Mouse (Mus musculus) ZHBTc4 (cell line): ENCODE results near the gene Tango2.
"Not testable (repeated sequence)": the region's sequence is repeated elsewhere in the genome, so short reads cannot be mapped to it uniquely, and the experiment has no call there.

ENCODE experiments used
- DNase-seq: peaks from one replicate; pipeline ENCODE4 v3.0.0-alpha.2; 2011; ENCODE audit warnings: low read depth, low spot score

The Tango2 gene

DNA sequence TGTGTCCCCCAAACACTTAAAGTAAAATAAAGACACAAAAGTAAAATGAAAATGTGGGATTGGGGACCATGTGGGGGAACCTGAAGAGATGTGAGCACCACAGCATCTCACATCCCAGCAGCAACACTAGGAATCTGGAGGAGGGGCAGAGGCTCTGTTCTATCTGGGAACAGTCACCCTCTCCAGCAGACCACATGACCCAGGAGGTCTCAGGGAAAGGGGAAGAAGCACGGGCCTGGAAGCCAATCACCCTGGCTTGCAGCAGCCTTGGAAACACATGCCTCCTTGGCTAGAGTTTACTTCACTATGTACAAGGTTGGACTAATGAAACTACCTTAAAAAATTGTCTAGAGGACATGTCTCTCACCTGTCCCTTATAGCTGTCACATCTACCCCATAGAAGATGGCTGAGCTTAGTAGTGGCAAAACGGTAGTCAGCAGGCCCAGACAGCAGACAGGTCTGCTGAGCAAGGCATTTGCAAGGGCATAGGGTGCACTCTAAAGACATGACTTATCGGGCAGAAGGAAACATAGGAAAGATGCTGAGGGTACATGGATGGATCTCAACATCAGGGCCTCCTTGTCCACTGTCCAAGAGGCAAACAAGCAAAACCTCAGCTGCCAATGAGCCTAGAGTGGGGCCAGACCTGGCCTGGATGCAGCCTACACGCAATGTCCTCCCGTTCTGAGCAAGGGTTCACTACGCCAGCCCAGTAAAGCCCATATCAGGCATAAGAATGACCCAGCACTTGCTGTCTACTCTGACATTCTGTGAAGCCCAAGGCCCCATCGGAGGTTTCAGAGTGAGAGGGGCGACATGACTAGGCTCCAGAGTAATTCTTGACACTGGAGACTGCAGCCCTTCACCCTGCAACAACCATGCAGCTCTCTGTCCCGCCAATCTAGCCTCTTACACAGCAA, 5.0 kb downstream of the Tango2 start:
- no peak for DNase-seq

DNA sequence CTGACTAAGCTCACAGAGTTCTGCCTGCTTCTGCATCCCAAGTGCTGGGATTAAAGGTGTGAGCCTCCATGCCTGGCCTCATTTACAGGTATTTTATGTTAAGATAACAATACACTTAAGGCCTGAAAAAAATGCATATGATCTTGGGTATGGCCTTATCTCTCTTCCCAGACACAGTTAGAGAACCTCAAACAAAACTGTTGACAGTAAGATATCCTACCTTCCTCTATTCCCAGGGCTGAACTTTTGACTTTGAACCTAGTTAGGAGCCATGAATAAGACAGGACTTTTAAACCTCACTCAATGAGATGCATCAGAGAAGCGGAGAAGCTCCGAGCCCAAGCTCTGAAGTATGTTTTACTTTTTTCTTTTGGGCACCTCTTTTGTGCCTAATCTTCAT, 5.8 kb downstream of the Tango2 start:
- no peak for DNase-seq

DNA sequence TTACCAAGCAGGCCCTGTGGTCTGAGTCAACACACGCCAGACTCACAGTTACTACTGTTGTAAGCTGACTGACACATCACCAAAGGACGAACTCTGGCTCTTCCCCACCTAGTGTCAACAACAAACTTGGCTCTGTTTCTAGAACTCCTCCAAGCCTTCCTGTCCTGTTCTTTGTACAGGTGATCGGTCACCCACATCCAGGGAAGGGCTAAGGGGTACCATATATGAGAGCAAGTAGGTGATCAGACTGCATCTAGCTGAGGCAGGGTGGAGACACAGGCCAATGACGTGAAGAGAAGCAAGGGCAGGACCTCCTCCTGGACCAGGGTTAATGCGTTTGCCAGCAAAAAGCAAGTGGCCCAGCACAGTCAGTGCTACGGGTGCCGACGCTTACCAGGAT, 6.3 kb downstream of the Tango2 start:
- DNase-seq: no peak

DNA sequence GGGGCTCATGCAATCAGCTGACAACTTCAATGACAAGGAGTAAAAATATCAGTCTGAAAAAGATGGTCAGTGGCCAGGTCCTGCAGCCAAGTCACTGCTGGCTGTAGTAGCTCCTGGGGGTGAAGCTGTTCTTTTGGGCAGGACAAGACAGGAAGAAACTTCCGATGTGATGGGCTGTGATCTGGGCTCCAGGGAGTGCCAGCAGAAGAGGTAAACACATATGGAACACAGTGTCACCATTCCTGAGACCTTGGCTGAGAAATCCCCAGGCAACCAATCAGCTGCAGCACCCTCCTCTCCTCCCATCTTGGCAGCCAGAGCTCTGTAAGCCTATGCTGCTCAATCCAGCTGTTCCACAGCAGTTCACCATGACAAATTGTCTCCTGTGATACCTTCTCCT, 8.0 kb downstream of the Tango2 start:
- no peak for DNase-seq

DNA sequence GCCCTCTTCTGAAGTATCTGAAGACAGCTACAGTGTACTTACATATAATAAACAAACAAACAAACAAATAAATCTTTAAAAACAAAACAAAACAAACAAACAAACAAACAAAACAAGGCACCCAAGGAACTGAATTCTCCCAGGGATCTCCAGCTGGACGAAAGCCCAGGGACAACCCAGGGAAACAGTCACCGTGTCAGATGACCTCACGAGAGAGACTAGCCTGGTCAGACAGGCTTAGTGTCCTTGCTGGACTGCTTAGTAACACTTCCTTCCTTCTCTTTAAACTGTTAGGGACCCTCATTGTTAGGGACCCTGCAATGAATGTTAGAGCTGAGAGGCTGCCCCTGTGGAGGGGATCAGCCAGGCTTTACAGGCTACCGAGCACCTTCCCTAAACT, 10.6 kb downstream of the Tango2 start:
- DNase-seq: no peak

DNA sequence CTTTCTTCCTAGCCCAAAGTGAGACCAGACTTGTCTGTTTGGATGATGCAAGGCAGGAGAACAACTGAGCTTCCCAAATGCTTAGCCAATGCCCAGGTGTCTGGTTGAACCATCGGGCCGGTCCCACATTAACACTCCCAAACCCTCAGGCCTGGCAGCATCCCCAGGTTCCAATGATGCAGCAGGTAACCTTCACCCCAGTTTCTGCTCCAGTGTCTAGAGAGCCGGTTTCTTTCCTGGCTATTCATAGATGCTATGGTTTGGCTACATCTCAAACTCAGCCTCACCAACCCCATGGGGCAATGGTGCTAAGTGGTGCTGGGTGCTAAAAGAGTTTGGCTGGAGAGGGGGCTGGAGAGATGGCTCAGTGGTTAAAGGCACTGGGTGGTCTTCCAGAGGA, 11.9 kb downstream of the Tango2 start:
- DNase-seq: no peak

DNA sequence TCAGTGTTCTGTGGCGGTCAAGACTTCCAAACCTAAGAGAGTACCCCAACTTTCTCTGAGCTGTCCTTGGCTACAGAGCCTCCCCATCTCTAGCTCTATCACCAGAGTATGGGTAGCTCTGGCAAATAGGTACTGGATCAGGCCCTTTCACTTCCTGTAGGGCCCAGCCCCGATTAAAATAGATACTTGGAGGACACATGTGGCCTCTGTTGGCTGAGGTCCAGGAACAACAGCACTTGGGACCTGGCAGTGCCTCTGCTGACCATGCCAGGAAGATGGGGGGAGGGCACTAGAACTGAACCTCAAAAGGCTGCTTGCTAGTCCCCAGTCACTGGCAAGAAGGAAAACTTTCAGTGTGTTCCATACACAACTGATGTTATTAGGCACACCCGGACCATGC, 13.9 kb downstream of the Tango2 start:
- no peak for DNase-seq

DNA sequence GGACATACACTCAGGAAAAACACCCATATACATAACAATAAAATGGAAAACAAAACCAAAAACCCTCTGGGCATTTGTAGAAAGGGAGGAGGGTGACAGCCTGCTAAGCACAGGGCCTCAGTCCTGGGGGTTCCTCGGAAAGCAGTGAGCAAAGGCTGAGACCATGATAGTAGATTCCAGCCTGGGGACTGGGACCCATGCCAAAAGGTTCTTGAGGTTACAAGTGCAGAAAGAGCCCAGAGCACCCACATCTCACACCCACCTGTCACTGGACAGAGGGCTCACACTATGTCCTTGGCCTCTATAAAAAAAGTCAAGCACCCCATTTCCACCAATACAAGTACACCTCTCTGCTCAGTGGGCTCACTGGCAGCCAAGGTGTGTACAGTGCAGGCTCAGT, 19.4 kb downstream of the Tango2 start:
- no peak for DNase-seq

DNA sequence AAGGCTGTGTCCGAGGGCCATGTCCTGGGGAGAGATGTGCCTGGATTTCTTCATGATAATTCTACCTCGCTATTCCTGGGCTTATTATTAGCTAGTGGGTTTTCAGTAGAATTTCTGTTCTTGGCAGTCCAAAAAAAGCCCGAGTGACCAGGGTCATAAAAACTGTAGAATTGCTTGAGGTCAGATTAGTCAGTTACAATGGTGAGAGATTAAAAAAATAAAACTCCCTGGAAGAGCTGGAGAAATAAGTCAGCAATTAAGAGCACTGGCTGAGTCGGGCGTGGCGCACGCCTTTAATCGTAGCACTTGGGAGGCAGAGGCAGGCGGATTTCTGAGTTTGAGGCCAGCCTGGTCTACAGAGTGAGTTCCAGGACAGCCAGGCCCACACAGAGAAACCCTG, 20.0 kb downstream of the Tango2 start:
- DNase-seq: no peak

DNA sequence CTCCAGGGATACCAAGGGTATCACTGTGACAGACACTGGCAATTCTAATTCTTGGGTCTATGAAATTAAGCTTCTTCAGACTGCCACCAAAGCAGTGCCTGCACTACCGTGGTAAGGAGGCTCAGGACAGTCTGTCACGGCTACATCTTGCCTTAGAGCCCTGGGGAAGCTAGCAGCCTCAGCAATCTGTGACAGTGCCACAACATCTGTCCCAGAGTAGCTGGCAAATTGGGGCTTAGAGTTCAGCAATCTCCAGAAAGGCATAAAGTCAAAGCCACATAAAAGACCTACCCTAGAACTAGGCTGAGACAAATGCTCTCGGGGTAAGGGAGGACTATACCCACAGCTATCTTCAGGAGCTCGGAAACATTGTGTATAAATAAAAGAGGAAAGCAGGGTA, 22.2 kb downstream of the Tango2 start:
- DNase-seq: no peak

DNA sequence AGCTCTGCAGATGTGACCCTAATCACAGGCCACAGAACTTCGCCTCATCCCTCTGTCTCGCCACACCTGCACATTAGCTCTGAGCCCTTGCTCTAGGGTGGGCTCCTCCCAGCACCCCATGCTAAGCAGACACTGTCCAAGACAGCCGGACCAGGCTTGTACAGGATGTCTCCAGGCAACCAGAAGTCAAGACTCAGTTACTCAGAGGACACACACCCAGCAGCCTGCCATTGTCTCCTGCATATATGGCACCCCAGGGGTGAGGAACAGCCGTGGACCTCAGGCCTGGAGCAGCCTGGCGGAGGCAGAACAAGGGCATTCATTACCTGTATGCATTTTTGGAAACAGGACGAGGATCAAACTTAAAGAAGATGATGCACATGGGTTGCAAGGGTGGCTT, 23.9 kb downstream of the Tango2 start:
- peak; percentile 53 for DNase-seq

DNA sequence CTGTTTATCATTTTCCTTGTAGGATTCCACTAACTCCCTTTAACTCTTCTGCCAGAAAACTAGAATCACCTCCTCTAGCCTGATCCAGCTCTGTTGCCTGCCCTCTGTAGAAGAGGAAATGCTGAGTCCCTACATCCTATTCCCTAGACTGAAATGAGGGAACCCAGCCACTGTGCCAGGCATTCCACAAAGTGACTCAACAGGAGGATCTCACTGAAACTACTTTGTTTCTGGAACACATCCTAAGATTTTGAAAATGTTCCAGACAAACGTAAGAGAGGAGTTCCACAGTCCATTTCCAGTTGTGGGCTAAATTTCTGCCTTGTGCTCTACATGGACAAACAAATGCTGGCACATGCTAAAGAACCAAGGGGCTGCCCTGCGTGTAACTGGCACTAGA, 24.4 kb downstream of the Tango2 start:
- DNase-seq: no peak

DNA sequence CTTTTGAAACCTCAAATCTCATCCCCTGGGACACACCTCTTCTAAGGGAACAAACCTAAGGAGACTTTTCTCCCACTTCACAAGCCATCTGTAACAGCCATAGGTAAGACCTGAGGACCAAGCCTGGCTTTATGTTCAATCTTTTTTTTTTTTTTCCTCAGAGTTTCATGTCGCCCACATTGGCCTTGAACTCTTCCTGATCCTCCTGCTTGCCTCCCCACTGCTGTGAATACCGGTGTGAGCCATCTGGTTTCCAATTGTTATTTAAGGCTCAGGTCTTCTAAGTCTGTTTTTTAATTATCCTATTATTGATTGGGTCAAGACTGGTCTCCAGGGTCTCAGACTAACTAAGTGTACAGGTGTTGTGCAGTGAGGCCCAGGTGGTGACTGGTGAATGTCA, 26.5 kb downstream of the Tango2 start:
- peak; percentile 31 for DNase-seq

DNA sequence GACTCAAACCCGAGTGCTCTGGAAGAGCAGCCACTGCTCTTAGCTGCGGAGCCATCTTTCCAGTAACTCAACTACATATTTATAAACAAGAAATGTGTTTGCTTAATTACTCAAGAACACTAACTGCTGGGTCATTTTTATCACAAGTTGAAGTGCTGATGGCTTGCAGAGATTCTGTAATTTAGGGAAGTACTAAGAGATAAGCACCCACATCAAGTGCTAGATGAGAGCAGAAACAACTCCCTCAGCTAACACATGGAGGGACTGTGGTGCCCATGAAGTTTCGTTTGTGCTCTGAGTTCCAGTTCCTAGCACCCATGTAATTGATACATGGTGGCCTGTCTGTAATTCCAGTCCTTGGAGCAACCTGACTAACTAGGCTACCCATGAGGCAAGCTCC, 28.9 kb downstream of the Tango2 start:
- no peak for DNase-seq

DNA sequence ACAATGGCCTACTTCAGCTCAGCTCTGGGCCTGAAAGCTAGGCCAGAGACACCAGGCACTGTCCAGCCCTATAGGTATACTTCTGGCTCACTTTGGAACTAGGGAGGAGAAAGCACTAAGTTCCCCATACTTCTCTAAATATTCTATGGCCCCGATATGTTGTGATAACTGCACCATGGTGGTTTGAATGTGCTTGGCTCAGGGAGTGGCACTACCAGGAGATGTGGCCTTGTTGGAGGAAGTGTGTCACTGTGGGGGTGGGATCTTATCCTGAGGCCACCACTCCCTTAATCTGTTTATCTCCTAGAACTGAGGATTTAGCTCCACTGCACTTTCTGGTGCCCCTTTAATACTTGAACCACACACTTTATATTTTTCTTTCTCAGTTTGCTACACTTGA, 39.7 kb downstream of the Tango2 start:
- DNase-seq: no peak

DNA sequence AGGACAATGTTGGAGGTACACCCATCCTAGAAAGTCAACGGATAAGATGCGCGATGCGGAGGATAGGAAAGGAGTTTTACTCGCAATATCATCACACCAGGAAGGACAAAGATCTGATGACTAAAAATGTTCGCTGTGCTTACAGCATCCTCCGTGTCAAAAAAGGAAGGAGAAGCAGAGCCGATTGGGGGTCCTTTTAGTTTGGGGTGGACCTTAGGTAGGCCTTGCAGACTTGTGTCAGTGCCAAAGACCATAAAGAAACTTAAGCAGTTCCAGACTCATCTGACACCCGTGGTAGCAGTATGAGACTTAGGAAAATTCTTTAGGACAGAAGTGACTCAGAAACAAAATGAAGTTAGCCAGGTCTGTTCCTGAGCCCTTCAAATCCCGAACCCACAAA, 58.3 kb downstream of the Tango2 start:
- not testable (repeated sequence) for DNase-seq

DNA sequence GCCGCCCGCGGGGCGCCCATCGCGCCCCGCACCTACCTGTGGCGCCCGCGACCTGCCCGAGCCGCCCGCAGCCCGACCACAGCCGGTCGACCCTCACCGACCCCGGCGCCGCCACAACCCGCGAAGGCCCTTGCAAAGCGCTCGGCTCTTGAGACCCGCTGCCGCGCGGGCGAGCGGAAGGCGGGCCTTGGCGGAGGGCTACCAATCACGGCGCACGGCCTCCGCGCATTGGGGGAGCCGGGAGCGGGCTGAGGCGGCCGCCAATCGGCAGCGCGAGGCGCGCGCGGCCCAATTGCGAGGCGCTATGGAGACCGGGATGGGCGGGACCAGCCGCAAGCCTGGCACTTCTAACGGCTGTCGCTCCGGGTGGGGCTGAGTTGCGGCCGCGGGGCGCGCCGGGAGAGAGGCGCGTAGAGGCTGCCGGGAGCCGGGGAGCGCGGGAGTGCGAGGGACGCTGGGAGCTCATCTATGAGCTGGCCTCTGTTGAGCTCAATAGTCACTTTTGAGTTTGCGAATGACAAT, 58.8 kb downstream of the Tango2 start, which contains the start of gene Dgcr8:
Gene Dgcr8, minus strand, starts transcription at position 180 of the 522 bp plus-strand sequence.
- peak; percentile 99 for DNase-seq

DNA sequence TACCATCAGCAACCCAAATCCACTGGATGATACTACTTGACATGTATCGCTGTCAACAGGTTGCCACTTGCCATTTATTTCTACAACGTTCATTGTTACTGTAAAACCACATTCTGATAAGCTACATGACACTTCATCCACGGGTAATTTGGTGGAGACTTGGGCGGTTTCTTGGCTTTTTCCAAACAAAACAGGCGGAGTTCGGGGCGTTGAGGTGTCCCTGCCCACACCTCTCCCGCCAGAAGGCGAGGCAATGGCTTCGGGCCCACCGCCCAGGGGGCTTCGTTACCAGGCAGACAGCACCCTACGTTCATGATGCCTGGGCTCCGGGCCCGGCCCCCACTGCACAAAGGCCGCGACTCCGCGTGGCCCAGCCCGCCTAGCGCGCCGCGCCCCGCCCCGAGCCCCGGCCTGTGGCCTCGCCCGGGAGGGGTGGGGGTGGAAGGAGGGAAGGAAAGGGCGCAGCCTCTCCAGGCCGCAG, 59.3 kb downstream of the Tango2 start:
- DNase-seq: no peak

DNA sequence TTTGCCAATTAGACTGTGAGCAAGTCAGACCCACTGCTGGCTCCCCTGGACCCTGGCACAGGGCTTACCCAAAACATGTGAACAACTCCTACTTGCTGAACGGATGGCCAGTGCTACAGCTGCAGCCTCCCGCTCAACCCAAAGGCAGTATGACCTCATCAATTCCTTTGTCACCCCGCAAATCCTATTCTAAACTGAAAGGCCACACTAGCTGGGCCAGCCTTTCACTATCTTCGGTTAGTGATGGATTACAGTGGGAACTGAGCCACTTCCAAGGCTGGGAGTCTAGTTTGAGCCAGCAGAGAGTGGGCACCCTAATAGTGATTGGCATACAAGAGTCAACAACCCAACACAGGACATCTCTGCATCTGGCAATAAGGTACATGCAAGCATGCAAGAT, 59.7 kb downstream of the Tango2 start:
- DNase-seq: peak; percentile 18

DNA sequence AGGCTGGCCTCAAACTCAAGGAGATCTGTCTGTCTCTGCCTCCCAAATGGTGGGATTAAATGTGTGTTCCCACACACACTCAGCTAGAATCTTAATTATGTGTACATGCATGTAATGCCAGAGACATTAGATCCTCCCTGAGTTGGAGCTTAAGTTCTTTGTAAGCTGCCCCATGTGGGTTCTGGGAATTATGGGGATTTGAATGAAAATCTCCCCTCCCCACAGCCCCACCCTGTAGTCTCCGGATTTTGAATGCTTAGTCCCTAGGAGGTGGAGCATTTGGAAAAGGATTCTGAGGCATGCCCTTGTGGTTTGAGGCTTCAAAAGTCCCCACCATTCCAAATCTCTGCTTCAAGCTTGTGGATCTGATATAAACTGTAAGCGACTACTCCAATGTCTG, 72.7 kb downstream of the Tango2 start:
- peak; percentile 49 for DNase-seq

DNA sequence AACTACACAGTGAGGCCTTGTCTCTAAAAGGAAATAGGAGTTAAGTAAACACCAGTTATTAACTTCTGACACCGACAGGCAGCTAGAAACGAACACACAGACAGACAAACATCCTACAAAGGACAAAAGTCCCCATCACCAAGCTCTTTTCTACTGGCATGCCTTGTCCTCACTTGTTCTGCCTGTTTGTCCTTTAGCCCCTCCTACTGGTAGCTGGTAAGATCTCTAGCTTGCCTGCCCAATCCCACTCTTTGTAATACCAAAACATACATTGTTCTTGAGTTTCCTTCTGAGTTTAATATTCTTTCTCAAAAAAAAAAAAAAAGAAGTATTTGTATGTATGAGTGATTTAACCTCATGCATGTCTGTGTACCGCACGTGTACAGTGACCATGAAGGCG, 79.7 kb downstream of the Tango2 start:
- DNase-seq: peak; percentile 70

DNA sequence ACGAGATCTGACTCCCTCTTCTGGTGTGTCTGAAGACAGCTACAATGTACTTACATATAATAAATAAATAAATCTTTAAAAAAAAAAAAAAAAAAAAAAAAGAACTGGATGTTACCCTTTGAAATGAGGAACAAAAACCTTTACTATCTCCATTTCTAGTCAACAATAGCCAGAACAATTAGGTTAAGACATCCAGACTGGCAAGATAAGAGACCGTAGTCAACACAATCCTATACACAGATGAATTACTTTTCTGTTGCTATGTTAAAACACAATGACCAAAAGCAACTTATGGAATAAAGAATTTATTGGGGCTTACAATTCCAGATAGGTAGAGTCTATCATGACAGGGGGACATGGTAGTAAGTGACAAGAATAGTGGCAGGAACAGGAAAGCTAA, 82.9 kb downstream of the Tango2 start:
- DNase-seq: no peak

DNA sequence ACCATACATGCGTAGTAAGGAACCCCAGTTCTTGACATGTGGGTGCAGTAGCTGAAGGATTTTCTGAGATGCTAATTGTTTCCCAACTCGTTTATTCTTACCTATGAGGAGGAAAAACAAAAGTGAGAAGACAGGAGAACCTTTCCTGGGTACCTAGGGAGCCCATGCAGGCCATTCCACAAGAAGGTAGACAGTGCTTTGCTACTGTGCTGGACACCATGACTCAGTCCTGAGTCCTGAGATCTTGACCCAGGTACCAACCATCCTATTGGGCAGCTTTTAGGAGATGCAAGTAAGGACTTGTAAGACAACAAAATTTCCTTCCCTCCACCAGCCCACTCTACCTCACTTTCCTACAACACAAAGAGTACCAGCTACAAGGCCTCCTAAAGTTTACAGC, 89.7 kb downstream of the Tango2 start, which contains the start of gene Gm49776:
Gene Gm49776, minus strand, starts transcription at position 101 of the 400 bp plus-strand sequence.
- DNase-seq: no peak
